Mouse (Mus musculus): ENCODE data around the gene Unc13b. TPM values are rescaled to one million over a fixed set of nuclear protein-coding genes. Genes with fewer than 3 reads are reported as not detected.
A peak's percentile ranks its signal among the peaks of the same experiment; 100 is the strongest.

Gene Unc13b
- 17.4 and 20.6 TPM in 2 replicates for polyA plus RNA-seq (2012; rRNA removed)

DNA sequence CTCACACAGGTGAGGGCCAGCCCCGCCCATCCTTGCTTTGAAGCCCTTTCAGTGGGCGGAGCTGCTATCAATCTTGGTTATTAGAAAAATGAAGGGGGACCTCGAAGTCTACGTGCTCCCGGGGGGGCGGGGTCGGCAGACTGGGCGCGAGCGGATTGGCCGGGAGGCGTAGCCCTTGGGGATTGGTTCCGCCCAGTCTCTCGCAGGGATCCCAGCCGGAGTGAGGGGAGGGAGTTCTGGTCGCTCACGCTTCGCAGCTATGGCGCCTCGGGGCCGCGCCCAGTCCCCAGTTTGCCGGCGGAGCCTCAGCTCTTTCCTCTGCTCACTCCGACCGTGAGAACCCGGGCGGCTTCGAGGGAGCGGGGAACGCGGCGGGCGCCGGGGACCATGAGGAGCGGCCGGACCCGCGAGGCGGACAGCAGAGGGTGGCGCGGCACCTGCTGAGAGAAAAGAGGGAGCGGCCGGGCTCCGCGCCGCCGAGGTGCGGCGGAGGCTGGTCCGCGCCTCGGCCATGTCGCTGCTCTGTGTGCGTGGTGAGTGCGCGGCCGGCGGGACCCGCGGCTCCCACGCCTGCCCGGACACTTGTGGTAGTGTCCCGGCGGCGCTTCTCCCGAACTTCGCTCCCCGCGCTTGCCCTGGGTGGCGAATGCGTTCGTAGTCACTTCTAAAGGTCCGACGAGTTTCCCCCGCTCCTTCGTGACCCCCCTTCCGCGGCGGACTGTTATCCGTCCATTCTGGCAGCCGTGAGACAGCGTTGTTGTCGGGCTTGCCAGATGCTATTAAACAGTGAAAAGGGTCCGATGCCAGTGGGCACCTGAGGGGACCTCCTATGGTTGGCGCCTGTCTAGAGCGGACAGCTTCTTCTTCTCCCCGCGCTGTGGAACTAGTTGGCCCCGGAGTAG, at the start of gene Unc13b:
Gene Unc13b (plus strand): TSS at position 201 of the 902 bp plus-strand sequence.
- TF ChIP-seq POLR2A (IDR thresholded peaks at IDR 0.05; ENCODE audit: control insufficient read depth, low read depth, low read length) = peak; percentile 85
- TF ChIP-seq CTCF (IDR thresholded peaks at IDR 0.05; ENCODE audit: control insufficient read depth, insufficient read depth, insufficient replicate concordance, low read depth, low read length) = no peak
- Histone ChIP-seq H3K27ac (ENCODE audit: control insufficient read depth, insufficient read depth, low read depth, low read length) (peak within 1 kb of the TSS; percentile 88), H3K36me3 (ENCODE audit: control insufficient read depth, insufficient read depth, low read length) (no peaks in the 10 kb centered on the region), H3K4me3 (ENCODE audit: control insufficient read depth, low read depth, low read length) (peak within 1 kb of the TSS; percentile 97), H3K27me3 (ENCODE audit: control insufficient read depth, insufficient read depth, low read length) (no peaks in the 10 kb centered on the region), H3K4me1 (ENCODE audit: control insufficient read depth, insufficient read depth, low read length) (peaks cover 7% of the 10 kb centered on the region)

DNA sequence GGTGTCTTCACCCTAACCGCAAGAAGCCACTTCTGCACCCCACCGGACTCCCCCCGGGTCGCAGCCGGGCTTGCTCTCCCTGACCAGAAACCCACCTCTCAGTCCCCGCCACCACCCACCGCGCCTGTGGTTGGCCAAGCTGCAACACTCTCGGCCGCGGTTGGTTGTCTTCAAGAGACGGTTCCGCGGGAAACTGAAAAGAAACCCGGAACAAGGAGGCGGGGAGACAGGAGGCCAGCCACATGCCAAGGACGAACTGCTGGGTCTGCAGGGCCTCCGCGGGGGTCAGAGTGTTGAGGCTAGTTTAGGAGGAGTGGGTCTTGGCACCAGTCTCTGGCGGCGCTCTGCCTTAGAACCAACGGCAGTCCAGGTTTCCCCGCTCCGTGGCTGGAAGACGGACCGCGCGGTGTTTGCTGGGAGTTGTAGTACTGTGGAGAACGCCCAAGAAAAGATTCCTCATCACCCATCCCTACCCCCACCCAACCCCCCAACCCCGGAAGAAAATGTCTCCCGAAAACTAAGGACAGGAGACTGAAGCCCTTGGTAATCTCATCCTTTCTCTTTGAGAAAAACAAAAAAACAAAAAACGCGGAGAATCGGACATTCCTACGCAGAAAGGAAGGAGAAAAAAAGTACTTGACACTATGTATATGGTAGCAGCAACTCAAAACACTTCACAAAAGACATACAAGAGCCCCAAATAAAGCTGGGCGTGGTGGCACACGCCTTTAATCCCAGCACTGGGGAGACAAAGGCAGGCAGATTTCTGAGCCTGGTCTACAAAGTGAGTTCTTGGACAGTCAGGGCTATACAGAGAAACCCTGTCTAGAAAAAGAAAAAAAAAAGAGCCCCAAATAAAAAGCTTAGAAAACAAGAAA, 48.4 kb upstream of the Unc13b start, which contains the start of gene Fancg:
Gene Fancg (minus strand): TSS at position 346 of the 878 bp plus-strand sequence.
- TF ChIP-seq POLR2A (IDR thresholded peaks at IDR 0.05; ENCODE audit: control insufficient read depth, low read depth, low read length) (peak; percentile 97), CTCF (IDR thresholded peaks at IDR 0.05; ENCODE audit: control insufficient read depth, insufficient read depth, insufficient replicate concordance, low read depth, low read length) (peak; percentile 11; the same call in 1 of the 2 replicates)
- peaks cover 12% of the 10 kb centered on the region for H3K4me1 ChIP-seq (ENCODE audit: control insufficient read depth, insufficient read depth, low read length)
- H3K27me3 ChIP-seq (ENCODE audit: control insufficient read depth, insufficient read depth, low read length) = no peaks in the 10 kb centered on the region
- H3K27ac ChIP-seq (ENCODE audit: control insufficient read depth, insufficient read depth, low read depth, low read length) = peak within 1 kb of the TSS; percentile 100
- H3K4me3 ChIP-seq (ENCODE audit: control insufficient read depth, low read depth, low read length) = peak within 1 kb of the TSS; percentile 100
- peaks cover 4% of the 10 kb centered on the region for H3K36me3 ChIP-seq (ENCODE audit: control insufficient read depth, insufficient read depth, low read length)

DNA sequence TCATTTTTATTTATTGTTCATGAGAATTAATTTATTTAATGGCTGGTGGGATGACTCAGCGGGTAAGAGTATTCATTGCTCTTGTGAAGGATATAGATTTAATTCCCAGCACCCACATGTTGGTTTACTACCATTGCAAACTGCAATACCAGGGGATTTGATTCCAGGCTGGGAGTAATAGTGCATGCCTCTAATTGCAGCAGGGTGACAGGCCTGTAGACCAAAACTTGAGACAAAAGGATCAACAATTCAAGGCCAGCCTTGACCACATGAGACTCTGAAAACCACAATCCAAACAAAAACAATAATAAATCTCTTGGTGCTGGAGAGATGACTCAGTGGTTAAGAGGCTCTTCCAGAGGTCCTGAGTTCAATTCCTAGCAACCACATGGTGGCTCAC, 46.7 kb upstream of the Unc13b start:
- Histone ChIP-seq H3K27ac (ENCODE audit: control insufficient read depth, insufficient read depth, low read depth, low read length) (no peak overlapping the region), H3K4me1 (ENCODE audit: control insufficient read depth, insufficient read depth, low read length) (peaks cover 12% of the 10 kb centered on the region), H3K36me3 (ENCODE audit: control insufficient read depth, insufficient read depth, low read length) (peaks cover 4% of the 10 kb centered on the region), H3K4me3 (ENCODE audit: control insufficient read depth, low read depth, low read length) (no peak overlapping the region), H3K27me3 (ENCODE audit: control insufficient read depth, insufficient read depth, low read length) (no peaks in the 10 kb centered on the region)
- TF ChIP-seq CTCF (IDR thresholded peaks at IDR 0.05; ENCODE audit: control insufficient read depth, insufficient read depth, insufficient replicate concordance, low read depth, low read length) (no peak), POLR2A (IDR thresholded peaks at IDR 0.05; ENCODE audit: control insufficient read depth, low read depth, low read length) (no peak)

DNA sequence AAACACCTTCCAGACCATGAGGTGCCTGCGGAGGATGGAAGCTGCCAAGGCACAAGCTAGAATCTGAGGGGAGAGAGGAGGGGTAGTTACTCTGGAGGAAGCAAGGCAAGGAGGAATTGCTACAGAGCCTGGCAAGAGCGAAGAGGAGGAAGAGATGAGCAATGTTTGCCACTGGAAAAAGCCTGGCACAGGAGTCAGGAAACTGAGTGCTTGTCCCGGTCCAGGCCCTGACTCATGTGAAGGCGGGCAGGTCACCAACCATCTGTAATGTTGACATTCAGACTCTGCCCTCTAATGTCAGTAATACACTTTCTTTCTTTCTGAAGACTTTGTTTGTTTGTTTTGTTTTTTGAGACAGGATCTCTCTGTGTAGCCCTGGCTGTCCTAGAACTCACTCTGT, 40.6 kb upstream of the Unc13b start:
- TF ChIP-seq POLR2A (IDR thresholded peaks at IDR 0.05; ENCODE audit: control insufficient read depth, low read depth, low read length) (no peak), CTCF (IDR thresholded peaks at IDR 0.05; ENCODE audit: control insufficient read depth, insufficient read depth, insufficient replicate concordance, low read depth, low read length) (no peak)
- Histone ChIP-seq H3K27me3 (ENCODE audit: control insufficient read depth, insufficient read depth, low read length) (no peaks in the 10 kb centered on the region), H3K36me3 (ENCODE audit: control insufficient read depth, insufficient read depth, low read length) (no peaks in the 10 kb centered on the region; the same call in 1 of the 2 replicates), H3K4me1 (ENCODE audit: control insufficient read depth, insufficient read depth, low read length) (peaks cover 16% of the 10 kb centered on the region), H3K4me3 (ENCODE audit: control insufficient read depth, low read depth, low read length) (no peak overlapping the region), H3K27ac (ENCODE audit: control insufficient read depth, insufficient read depth, low read depth, low read length) (no peak overlapping the region)

DNA sequence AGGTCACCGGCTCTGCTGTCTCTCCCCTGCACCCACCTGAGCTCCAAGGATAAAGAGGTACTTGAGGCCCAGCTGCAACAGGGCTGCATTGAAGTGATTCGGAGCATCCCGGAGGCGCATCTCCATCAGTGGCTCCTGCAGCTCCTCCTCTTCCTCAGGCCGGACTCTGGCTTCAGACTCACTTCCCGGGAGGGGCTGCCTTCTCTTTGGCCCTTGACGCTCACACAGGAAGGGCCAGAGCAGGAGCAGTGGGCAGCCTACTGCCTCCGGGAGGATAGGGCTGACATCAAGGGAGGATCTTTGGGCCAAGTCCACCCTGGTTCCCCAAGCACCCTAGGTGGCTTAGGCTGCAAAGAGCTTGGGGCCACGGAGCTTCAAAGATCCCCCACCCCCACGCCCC, 39.6 kb upstream of the Unc13b start:
- Histone ChIP-seq H3K4me1 (ENCODE audit: control insufficient read depth, insufficient read depth, low read length) (peaks cover 16% of the 10 kb centered on the region), H3K4me3 (ENCODE audit: control insufficient read depth, low read depth, low read length) (peak overlapping the region; percentile 61), H3K27me3 (ENCODE audit: control insufficient read depth, insufficient read depth, low read length) (no peaks in the 10 kb centered on the region), H3K27ac (ENCODE audit: control insufficient read depth, insufficient read depth, low read depth, low read length) (no peak overlapping the region; the same call in 1 of the 2 replicates), H3K36me3 (ENCODE audit: control insufficient read depth, insufficient read depth, low read length) (no peaks in the 10 kb centered on the region; the same call in 1 of the 2 replicates)
- TF ChIP-seq CTCF (IDR thresholded peaks at IDR 0.05; ENCODE audit: control insufficient read depth, insufficient read depth, insufficient replicate concordance, low read depth, low read length) (no peak), POLR2A (IDR thresholded peaks at IDR 0.05; ENCODE audit: control insufficient read depth, low read depth, low read length) (no peak)

DNA sequence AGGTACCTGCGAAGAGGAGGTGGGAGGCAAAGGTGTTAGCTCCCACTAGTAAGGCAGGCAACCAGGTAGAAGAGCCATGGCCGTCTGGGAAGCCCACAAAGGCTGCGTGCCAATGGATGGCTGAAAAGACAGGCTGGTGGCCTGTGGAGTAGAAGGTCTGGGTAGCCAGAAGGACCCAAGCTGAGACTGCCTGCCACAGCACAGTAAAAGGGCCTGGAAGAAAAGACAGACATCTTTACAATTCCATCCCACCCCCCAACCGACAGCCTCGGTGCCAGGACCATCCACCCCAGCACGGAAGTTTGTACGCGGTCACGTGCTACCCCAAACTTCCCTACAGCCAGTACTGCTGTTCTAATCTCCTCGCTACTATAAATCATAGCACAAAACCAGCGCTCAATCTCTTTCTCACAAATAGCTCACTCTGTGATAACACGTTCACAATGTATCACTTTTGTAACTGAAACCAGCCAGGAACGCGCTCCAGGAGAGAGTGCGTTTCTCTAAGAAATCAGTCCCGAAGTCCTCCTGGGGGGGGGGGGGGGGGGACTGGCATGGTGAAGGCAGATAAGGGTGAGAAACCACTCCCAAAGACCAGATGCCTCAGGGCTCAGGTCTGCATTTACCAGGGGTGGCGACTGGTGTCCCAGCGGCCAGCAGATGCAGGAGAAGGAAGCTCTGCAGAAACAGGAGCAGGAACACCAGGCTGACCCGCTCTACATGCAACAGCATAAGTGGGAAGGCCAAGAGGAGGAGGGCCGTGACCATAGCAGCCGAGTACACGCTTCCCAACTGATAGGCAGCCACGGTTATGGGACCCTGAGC, 38.9 kb upstream of the Unc13b start:
- TF ChIP-seq CTCF (IDR thresholded peaks at IDR 0.05; ENCODE audit: control insufficient read depth, insufficient read depth, insufficient replicate concordance, low read depth, low read length) (no peak), POLR2A (IDR thresholded peaks at IDR 0.05; ENCODE audit: control insufficient read depth, low read depth, low read length) (0 out of 2 replicates have a peak, but pooled peaks have one; percentile 15)
- H3K4me3 ChIP-seq (ENCODE audit: control insufficient read depth, low read depth, low read length) = peak overlapping the region; percentile 61
- peaks cover 21% of the 10 kb centered on the region for H3K4me1 ChIP-seq (ENCODE audit: control insufficient read depth, insufficient read depth, low read length)
- peak overlapping the region; percentile 54 for H3K27ac ChIP-seq (ENCODE audit: control insufficient read depth, insufficient read depth, low read depth, low read length)
- no peaks in the 10 kb centered on the region; the same call in 1 of the 2 replicates for H3K36me3 ChIP-seq (ENCODE audit: control insufficient read depth, insufficient read depth, low read length)
- no peaks in the 10 kb centered on the region for H3K27me3 ChIP-seq (ENCODE audit: control insufficient read depth, insufficient read depth, low read length)

All from testis, adult 2 months (tissue).